Mouse (Mus musculus): ENCODE results near the gene Mycbpap.

Mycbpap gene

GRCm38 (mm10) chr11:94477651-94478050, 43.9 kb downstream of the Mycbpap start:
- DNase-seq, result no peak

DNA sequence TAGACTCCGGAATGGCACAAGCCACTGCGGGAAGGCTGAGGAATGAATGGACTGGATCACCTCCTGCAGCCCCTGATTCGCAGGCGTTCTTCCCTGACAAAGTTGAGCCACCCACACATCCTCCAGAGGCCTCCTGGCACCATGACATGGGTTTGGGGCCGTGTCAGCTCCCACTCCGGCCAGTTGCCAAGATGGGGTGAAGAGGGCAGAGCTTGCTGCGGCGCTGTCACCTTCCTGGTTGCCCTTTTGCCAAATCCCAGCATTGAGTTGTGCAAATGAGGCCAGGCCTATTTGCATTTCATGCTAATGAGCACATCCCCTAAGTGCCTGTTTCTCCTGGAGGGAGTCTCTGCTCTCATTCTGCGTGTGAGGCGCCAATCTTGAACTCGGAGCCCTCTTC, 45.8 kb downstream of the Mycbpap start:
- DNase-seq, result no peak

GRCm38 (mm10) chr11:94474544-94474910, 47.0 kb downstream of the Mycbpap start:
- no peak for DNase-seq

GRCm38 (mm10) chr11:94473707-94474543, 47.6 kb downstream of the Mycbpap start, which contains the start of gene Cacna1g:
Cacna1g (minus strand) TSS chr11:94474198.
- peak; percentile 100 for DNase-seq

GRCm38 (mm10) chr11:94472916-94473706, 48.4 kb downstream of the Mycbpap start:
- no peak for DNase-seq

GRCm38 (mm10) chr11:94472585-94472915, 49.0 kb downstream of the Mycbpap start:
- no peak for DNase-seq

DNA sequence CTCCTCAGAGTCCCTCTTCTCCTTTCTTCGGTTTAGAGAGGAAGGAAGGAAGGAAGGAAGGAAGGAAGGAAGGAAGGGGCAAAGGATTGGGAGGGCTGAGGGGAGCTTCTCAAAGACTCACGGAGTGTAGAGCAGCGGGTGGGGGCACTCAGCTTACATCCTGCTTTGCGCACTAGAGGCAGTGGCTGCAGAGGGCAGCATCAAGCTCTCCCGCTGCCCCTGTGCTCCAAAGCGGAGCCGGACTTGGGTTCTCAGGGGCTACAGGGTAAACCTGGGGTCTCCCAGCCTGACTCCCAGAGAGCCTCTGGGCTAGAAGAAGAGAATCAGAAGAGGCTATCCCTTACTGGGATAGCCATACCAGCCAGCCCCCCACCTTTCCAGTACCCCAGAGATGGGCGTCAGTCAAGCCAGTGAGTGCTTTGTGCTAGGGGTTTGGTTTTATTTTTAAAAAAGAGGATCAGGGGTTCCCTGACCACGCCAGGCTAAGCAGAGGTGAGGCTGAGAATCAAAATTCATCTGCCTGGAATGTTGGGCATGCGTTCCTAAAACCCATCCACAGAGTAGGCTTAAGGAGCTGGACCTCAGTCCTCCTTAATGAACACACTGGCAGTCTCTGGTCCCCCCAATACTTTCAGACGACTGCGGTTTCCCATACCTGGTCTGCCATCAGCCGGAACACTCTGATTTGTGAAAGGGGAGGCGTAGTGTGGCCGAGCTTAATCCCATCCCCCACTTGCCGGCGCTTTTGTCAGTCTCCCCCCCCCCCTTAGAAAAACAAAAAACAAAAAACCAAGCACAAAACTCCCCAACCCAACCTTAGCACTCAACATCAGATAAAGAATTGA, 49.6 kb downstream of the Mycbpap start:
- no peak for DNase-seq

GRCm38 (mm10) chr11:94470391-94470790, 51.2 kb downstream of the Mycbpap start:
- DNase-seq, result no peak

GRCm38 (mm10) chr11:94469136-94470064, 52.1 kb downstream of the Mycbpap start:
- no peak for DNase-seq

DNA sequence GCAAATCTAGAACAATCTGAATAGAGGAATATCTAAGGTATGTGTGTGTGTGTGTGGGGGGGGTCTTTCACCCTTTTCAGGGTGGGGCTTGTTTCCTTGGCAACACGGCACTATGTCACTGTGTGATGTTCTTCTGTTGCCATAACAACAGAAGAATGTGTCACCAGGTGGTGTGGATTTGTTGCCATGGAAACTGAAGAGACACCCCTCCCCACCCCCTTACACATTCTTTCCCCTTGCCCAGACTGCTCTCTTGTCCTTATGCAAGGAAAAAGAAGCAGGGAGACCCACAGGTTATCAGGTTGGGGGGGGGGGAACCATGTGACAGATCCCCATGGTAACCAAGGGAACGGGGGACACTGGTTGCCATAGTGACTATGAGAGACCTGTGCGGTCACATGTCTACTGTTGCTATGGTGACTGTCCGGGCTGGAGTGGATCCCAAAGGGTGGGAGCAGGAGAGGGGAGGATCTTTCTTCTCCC, 52.9 kb downstream of the Mycbpap start:
- no peak for DNase-seq

DNA sequence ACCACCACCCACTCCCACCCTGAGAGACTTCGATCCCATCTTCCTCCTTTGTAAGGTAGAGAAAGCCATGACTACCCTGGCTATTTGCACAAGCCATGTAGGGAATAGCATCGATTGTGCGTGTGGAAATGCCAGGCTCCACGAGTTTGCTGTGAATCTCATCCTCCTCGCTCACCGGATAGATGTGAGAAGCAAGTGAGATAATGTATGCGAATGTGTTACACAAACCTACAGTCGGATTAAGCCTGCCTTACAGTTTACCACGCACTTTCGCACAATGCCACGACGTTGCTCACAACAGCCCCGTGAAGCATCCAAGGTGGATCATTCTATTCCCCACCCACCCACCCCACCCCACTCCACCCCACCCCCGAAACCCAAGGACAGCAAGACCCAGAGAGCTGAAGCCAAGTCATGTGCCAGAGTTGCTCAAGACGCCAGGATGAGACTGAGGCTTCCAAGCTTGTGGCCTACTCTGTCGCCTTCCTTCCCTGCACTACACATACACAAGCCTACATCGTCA, 55.1 kb downstream of the Mycbpap start:
- no peak for DNase-seq

DNA sequence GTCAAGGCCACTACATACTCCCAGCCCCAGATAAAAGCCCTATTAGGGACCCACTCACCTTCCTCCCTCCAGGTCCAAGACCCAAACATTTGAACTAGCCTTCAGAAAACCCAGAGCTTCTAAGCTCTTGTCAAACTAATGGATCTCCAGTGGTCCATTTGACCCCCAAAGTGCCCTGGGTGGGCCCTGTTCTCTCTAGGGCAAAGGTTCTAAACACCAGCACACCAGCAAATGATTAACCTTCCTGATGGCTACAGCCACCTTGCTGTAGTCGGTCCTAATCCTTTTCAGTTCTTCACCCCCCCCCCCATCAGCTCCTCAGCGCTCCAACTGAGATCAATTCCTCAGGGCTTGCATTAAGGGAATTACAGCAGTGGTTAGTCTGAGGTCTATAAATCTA, 57.4 kb downstream of the Mycbpap start:
- no peak for DNase-seq

DNA sequence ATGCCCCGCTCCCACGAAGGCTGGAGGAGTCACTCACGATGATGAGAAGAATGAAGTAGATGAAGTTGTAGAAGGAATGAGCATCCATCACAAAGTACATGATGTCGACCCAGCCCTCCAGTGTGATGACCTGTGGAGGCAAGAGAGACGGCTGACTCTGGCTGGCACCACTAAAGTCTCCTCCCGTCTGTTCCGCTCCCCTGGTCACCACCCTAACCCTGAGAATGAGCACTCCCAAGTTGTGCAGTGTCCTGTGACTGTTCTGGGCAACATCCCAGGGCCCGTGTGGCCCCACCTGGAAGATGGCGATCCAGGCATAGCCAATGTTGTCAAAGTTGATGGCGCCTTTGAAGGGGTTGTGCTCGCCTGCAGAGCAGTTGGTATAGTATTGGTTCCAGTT, 59.7 kb downstream of the Mycbpap start:
- no peak for DNase-seq

- no peak for DNase-seq
Measured at GRCm38 (mm10) chr11:94457001-94457400, 64.5 kb downstream of the Mycbpap start.

DNA sequence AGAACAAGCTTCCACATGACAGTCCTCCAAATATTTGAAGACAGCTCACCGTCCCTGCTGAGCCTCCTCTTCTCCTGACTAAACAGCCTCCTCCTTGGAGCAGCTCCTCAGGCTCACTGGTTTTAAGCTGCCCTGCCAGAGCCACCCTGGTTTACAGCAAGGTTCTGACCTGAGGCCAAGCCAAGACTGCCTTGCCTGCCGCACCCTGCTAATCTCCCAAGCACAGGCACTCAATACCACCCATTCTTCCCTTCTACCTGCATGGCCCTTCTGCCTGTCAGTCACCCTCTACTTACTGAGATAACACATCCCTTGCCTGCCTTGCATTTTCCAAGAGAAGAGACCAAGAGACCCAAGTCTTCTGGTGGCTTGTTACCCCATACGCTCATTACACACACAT, 65.2 kb downstream of the Mycbpap start:
- no peak for DNase-seq

GRCm38 (mm10) chr11:94455161-94455820, 66.3 kb downstream of the Mycbpap start:
- no peak for DNase-seq

- DNase-seq, result no peak
Measured at GRCm38 (mm10) chr11:94454756-94455155, 66.8 kb downstream of the Mycbpap start.
